Mouse (Mus musculus) kidney, postnatal 14 days (tissue): Measurements from ENCODE around the gene Brsk2.
A peak's percentile ranks its signal among the peaks of the same experiment; 100 is the strongest.

Source experiments
- DNase-seq: peaks from one replicate; pipeline ENCODE4 v3.0.0; 2022; ENCODE audit warnings: mixed read lengths

The Brsk2 gene

DNA sequence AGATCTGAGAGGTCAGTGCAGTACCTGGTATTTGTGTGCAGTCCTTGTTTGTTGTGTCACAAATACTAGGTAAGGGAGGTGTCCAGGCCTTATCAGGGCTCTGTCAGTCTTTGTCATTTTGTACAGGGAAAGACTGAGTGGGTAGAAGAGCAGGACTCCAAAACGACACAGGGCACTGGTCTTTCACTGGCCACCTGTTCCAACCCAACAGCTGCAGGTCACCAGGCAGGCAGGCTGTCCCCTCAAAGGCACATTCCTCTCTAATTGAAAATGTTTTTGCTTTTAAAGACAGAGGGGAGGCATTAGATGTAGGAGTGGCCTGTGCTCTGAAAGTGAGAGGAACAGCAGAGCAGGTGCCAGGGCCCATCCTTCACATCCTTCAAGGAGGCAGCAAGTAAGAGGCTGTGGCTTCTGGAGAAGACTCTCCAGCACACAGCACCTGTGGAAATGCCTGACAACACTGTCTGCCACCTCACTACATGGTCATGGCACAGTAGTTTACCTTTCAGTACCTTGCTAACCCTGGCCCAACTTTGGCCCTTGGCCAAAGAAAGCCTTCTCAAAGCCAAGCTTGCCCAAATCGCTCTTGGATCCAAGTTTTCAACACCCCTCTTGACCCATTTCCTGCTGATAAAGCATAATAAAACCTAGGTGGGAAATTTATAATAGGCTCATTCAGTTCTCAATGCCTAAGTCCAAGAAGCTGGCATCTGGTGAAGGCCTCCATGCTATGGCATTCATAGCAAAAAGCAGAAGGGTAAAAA is 85.7 kb downstream of the Brsk2 start:
- DNase-seq = peak; percentile 17

DNA sequence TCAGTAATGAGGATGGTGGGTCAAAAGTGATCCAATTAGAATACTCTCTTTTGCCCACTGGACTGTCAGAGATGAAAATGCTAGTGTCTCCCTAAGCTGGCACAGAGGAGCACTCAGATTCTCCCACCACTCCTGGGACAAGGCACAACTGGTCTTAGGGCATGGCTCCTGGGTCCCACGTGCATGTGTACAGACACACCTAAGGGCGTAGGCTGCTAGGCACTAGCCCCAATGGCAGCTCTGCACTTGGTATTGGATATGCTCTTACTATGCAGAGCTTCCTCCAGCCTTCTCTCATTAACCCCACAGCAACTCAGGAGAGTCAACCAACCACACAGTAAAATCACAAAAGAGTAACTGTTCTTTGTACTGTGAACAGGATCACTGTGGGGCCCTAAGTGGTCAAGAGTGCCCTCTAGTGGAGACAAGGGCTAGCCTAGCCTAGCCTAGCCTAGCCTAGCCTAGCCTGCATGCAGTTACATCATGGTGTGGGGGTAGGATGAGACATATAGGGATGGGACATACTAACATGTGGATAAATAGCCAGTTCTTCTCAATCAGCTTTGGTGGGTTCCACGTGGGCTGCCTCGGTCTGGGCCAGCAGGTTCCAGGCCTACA is 88.1 kb downstream of the Brsk2 start:
- DNase-seq = peak; percentile 60

DNA sequence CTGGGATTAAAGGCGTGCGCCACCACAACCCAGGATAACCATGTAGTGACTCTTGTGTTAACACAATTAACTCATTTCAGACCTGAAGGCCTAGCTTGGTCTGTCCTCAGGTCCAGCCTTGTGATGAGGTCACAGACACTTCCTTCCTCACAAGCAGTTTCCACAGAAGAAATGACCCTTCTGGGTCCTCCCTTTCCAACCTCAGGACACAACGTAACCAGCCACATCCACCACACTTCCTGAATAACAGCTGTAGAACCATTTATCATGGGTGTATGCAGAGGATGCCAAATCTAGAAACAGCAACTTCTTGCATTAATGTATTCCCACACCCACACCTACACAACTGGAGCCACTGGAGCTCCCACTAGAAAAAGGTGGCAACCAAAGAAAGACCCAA is 91.2 kb downstream of the Brsk2 start:
- peak; percentile 43 for DNase-seq

GRCm38 (mm10) chr7:142045344-142045743 is 95.8 kb downstream of the Brsk2 start:
- no peak for DNase-seq

DNA sequence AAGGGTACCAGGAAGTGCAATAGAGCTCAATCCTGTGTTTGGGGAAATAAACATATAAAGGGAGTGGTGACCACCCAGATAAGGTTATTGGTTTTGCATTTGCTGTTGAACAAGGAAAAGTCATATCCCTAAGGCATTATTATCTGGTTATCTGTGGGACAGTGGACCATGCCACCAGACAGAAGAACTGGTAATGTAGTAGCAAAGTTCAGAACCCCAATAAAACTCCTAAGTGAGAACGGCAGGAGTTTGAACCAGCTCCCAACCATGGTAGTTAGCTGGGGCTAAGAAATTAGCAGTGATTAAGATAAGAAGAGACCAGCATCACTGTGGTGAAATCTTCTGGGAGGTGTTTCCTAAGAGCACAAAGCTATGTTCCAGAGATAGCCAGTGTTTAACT is 96.4 kb downstream of the Brsk2 start:
- DNase-seq = no peak

GRCm38 (mm10) chr7:142050536-142050935 is 101.0 kb downstream of the Brsk2 start:
- no peak for DNase-seq
